Mouse (Mus musculus): ENCODE results near the gene Lamc3.

GRCm38 (mm10) chr2:31865794-31866193 is 21.3 kb upstream of the Lamc3 start:
- TF ChIP-seq CTCF (conservative IDR thresholded peaks at IDR 0.05; ENCODE audit: low read length) (no peak), POU5F1 (IDR thresholded peaks at IDR 0.05; ENCODE audit: borderline replicate concordance, low read length) (no peak)

Measured in E14TG2a.4 (cell line).